Mouse (Mus musculus) liver, adult (tissue): ENCODE data around the gene Cavin2.

Experiments used
- GATA4 ChIP-seq: IDR thresholded peaks from 2 replicates; pipeline ENCODE4 v1.6.1; 2014; ENCODE audit warnings: mild to moderate bottlenecking, low read length; ENCODE audit not compliant: insufficient replicate concordance

Gene Cavin2

DNA sequence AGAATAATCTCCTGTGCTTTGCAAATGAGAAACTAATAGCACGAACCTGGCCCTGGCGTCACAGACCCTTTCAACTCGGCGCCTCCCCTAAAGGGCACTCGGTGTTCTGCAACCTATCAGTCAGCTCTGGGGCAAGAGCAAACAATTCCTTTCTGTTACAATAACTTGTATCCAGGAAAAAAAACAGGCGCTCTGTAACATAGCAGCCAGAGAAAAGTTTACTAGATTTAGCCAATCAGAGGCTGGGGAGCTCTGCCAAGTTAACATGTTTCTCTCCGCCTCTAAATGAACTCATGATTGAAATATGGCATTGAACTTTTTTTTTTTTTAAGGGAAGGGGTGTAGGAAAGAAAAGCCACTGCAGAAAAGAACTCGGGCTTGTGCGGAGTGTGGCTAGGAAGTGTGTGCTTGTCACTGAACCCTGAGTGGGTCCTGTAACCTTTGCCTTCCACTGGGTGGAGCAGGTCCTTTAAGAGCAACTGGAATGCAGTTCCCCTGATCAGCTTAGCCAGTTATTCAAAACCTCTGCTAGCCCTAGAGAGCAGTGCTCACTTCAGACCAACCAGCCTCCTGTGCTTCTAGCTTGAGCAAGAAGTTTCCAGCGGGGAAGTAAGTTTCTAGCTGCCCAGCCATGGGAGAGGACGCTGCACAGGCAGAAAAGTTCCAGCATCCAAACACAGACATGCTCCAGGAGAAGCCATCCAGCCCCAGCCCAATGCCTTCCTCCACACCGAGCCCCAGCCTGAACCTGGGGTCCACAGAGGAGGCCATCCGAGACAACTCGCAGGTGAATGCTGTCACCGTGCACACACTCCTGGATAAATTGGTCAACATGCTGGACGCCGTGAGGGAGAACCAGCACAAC is at the start of gene Cavin2:
TSS of gene Cavin2 (plus strand) at position 372 of the 865 bp plus-strand sequence.
- peak; percentile 86 for TF ChIP-seq GATA4

DNA sequence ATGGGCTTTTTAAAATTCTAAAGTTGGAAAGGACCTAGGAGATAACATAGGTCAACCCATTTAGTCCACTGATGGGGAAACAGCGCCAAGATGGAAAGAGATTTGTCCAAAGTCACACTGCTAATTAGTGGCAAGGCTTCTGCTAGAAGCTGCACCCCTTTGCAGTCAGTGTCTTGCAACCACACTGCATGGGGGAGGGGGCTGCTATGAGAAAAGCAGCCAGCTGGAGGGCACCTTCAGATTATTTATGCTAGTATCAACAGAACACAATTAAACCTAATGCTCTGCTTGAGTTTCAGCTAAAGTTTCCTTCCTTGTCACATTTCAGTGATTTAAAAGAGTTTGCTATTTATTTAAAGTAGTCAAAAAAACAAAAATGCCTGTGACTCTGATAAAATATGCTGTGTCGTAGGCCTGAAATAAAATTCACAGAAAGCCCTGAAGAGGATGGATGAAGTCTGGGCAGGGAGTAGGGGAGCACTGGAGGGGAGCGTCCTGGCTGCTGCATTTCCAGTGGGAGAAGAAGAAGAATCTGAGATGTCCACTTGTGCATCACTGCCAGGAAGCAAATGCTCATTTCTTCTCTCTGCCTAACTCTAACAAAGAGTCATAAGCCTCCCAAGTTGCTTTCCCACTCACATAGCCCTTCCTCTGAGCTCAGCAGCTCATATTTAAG is 47.5 kb upstream of the Cavin2 start:
- TF ChIP-seq GATA4: no peak

GRCm38 (mm10) chr1:51243294-51243693 is 45.6 kb upstream of the Cavin2 start:
- TF ChIP-seq GATA4: no peak

DNA sequence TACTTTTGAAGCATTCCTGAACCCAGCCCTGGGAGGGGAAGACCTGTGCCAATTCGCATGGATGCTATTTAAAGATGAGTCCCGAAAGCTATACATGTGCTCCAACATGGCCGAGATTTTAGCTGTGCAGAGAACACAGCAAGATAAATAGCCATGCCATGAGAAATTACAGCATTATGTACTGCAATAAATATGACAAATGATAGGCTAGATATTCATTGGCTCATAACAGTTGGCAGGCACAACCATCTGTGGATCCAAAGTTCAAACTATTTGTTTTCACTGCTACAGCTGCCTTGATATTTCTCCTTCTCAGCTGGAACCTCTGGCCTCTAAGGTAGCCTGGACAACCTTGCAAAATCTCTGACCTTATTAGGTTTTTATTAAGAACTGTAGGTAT is 45.1 kb upstream of the Cavin2 start:
- TF ChIP-seq GATA4: no peak

- TF ChIP-seq GATA4: no peak
Observed at GRCm38 (mm10) chr1:51245381-51245780, 43.5 kb upstream of the Cavin2 start.

DNA sequence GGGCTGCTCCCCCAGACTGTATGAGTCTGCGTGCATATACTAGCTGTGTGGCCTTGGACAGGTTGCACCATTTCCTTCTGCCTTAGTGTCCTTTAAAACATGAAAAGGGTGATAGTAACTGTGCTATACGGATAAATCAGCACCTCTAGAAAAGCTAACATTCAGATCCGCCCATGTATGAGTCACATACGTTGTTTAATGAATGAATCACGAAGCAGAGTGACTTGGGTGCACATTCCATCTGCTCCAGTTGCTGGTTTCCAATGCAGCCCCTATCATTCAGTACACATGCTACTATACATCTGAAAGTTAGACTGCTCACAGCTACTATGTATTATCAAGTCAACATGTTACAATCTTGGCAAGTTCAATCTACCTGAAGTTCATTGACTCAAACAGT is 38.6 kb upstream of the Cavin2 start:
- TF ChIP-seq GATA4: no peak

GRCm38 (mm10) chr1:51265118-51265800 is 23.7 kb upstream of the Cavin2 start:
- peak; percentile 85 for TF ChIP-seq GATA4

- peak; percentile 99 for TF ChIP-seq GATA4
Observed at GRCm38 (mm10) chr1:51265926-51266325, 23.0 kb upstream of the Cavin2 start.

DNA sequence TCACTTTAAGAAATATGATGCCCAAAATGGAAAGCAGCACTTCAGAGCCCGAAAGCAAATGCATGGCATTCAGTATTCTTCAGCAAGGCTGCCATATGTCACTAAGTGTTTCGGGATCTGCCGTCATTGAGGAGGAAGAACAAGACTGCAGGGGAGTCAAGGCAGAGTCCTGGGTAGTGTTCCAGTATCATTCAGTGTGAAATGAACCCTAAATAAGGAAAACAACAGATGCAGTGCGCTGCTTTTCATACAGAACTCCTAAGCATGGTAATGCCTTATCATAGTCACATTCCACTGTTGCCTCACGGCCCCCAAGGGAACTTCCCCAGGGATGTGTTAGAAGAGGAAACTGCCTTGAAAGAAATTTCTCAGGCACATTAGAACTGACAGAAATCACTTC is 21.8 kb upstream of the Cavin2 start:
- TF ChIP-seq GATA4: no peak

- TF ChIP-seq GATA4: no peak
Observed at GRCm38 (mm10) chr1:51268225-51268624, 20.7 kb upstream of the Cavin2 start.

GRCm38 (mm10) chr1:51270196-51270935 is 18.6 kb upstream of the Cavin2 start:
- TF ChIP-seq GATA4: no peak

DNA sequence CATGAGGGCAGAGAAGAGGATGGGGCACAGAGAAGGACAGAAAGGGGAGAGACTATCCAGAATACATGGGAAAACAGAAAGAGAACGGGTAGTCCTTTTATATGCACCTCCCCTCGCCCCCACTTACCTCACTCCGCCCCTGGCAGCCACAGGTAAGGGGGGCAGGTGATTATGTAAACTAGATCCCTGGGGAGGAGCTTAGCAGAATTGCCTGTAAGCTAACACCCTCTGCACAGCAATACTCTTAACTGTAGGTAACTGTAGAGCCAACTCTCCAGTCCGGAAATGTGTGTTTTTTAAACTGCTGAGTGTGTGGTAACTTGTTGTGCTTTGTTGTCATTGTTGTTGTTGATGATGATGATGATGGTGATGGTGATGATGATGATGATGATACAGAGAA is 17.1 kb upstream of the Cavin2 start:
- TF ChIP-seq GATA4: no peak

GRCm38 (mm10) chr1:51272583-51273201 is 16.2 kb upstream of the Cavin2 start:
- no peak for TF ChIP-seq GATA4

DNA sequence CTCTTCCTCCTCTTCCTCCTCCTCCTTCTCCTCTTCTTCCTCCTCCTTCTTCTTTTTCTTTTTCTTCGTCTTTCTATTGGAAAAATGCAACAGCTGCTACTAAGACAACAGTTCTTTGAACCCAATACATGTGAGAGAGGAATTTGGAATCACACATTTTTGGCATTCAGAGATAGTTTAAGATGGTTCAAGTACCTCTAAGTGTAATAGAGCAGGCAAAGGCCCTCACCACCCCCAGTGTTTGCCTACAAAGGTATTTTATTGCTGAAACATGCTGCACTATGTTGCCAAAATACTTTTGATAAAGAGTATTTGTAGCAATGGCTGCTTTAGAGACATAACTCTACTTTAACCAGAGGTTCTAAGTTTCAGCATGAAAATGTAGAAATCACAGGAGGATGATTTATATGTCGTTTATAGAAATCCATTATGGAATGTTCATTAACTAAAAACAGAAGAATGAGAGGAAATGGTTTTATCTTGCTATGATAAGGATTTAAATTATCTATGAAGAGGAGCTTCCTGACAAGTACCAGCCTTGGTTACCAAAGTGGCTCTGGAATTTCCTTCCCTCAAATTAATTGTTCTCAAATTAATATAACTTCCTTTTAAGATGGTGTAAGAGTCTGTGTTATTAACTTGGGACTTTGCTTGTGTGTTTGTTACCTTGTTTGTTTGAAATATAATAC is 10.9 kb upstream of the Cavin2 start:
- TF ChIP-seq GATA4: peak; percentile 75; the same call in 1 of the 2 replicates

DNA sequence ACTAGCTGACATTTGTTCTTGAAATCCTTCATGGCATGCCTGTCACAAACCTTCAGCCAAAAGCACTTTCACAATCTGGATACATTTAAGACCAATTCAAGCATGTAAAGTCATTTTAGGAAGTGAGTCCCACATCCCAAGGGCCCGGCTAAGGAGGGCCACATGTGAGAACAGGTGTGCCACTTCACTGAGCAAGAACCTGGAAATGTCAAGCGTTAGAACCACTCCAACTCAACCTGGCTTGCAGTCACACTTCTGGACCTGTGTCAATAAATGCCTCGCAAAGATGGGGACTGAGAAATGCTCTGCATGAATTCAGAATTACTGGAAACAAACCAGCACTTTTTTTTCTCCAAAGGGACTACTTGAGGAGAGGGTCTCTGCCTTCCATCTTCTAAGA is 725 bp upstream of the Cavin2 start:
- no peak for TF ChIP-seq GATA4
